Mouse (Mus musculus) liver, embryonic 14.5 days (tissue): Measurements from ENCODE around the gene Ces3a. TPM values are rescaled to one million over a fixed set of nuclear protein-coding genes. Genes with fewer than 3 reads are reported as not detected.

Experiments used
- ATAC-seq: fragments of 200-750 bp; cut with Nextera tagmentation; 2 replicates; pipeline ENCODE4 v1.8.0; 2017; ENCODE audit warnings: moderate number of reproducible peaks, mild to moderate bottlenecking, moderate library complexity; ENCODE audit not compliant: insufficient read depth
- DNase-seq, 3 experiments: peaks; one replicate each; pipeline ENCODE4 v3.0.0-alpha.2; 2012 to 2013; ENCODE audit warnings: low read depth in 3 of 3, low spot score in 3 of 3
- H3K27ac ChIP-seq: fragments of 300-500 bp; sonication (generic); 2 replicates; pipeline ENCODE4 v1.5.1; 2014; ENCODE audit warnings: moderate library complexity, mild to moderate bottlenecking, control low read depth, inconsistent platforms
- H3K27me3 ChIP-seq: fragments of 300-500 bp; sonication (generic); 2 replicates; pipeline ENCODE4 v1.6.1; 2014; ENCODE audit warnings: mild to moderate bottlenecking, low read length, moderate library complexity; ENCODE audit not compliant: control insufficient read depth, insufficient read depth
- H3K36me3 ChIP-seq: fragments of 300-500 bp; sonication (generic); replicated peaks from 2 replicates; pipeline ENCODE4 v1.6.1; 2014; ENCODE audit warnings: low read depth; ENCODE audit not compliant: control insufficient read depth, insufficient read depth
- H3K4me1 ChIP-seq, 2 experiments: fragments of 200-500 bp in 1 of 2; fragments of 300-500 bp in 1 of 2; sonication (generic) in 1 of 2; replicated peaks; 2 replicates each; pipeline ENCODE4 v1.6.1; 2012 to 2014; ENCODE audit warnings: antibody characterized with exemption in 1 of 2, inconsistent platforms in 1 of 2, low read length in 1 of 2; ENCODE audit not compliant: control insufficient read depth in 2 of 2, insufficient read depth in 2 of 2
- H3K4me2 ChIP-seq: fragments of 300-500 bp; sonication (generic); 2 replicates; pipeline ENCODE4 v1.6.1; 2014; ENCODE audit warnings: low read depth, mild to moderate bottlenecking, control low read depth, moderate library complexity
- H3K4me3 ChIP-seq, 2 experiments: fragments of 200-500 bp in 1 of 2; fragments of 300-500 bp in 1 of 2; sonication (generic) in 1 of 2; 2 replicates each; pipeline ENCODE4 v1.5.1; 2012 to 2014; ENCODE audit warnings: low read depth in 2 of 2, low read length in 2 of 2, mild to moderate bottlenecking in 2 of 2, control low read depth in 1 of 2, inconsistent platforms in 1 of 2, moderate library complexity in 1 of 2; ENCODE audit not compliant: insufficient read depth in 1 of 2
- H3K9ac ChIP-seq: fragments of 300-500 bp; sonication (generic); replicated peaks from 2 replicates; pipeline ENCODE4 v1.6.1; 2014; ENCODE audit warnings: mild to moderate bottlenecking, control low read depth, moderate library complexity
- H3K9me3 ChIP-seq: fragments of 300-500 bp; sonication (generic); 2 replicates; pipeline ENCODE4 v1.6.1; 2016; ENCODE audit warnings: low read length, mixed read lengths; ENCODE audit not compliant: control insufficient read depth
- CTCF ChIP-seq: IDR thresholded peaks from 2 replicates; pipeline ENCODE4 v1.5.1; 2016; ENCODE audit warnings: antibody characterized with exemption, low read depth, control low read depth
- EP300 ChIP-seq: IDR thresholded peaks from 2 replicates; pipeline ENCODE4 v1.6.1; 2016; ENCODE audit warnings: antibody characterized with exemption, low read depth
- WGBS: fragments of 180-500 bp; shearing (Covaris S2); extraction: QIAGEN DNeasy Blood & Tissue Kit; methylation state at CpG from one replicate; pipeline ENCODE4 v1.1.7; 2014; ENCODE audit not compliant: insufficient replicate concordance; 5-methylcytosine and 5-hydroxymethylcytosine counted together
- polyA plus RNA-seq, 2 experiments: library from polyadenylated mRNA; depleted of rRNA in 1 of 2; stranded (reverse) in 1 of 2; unstranded in 1 of 2; fragments of >200 nt; fragmentation: Nextera tagmentation in 1 of 2; extraction: Ambion mirVana in 1 of 2; gene quantifications; 2 replicates each; pipeline versions ENCODE4 v1.2.1 to v1.2.3; 2012 to 2014

Ces3a gene
- polyA plus RNA-seq, 2 experiments, result 0.22 to 0.23 TPM

DNA sequence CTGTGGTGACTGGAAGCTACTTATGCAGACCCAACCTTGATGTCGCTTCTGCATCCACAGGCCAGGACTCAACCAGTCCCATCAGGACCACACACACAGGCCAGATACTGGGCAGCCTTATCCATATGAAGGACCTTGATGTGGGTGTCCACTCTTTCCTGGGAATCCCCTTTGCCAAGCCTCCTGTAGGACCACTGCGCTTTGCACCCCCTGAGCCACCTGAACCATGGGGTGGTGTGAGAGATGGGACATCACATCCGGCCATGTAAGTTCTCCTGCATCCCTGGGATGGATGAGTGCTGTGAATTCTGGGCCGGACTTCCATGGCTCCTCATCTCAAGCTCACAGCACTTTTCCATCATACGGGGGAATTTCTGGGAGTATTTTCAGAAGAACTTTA lies 34.0 kb upstream of the Ces3a start:
- no peaks in the 10 kb centered on the region for H3K9me3 ChIP-seq
- no peak overlapping the region for H3K4me2 ChIP-seq
- H3K27ac ChIP-seq, result no peak overlapping the region
- H3K27me3 ChIP-seq, result no peaks in the 10 kb centered on the region
- no peak for ATAC-seq
- H3K4me1 ChIP-seq, result no peaks in the 10 kb centered on the region
- no peak for DNase-seq
- no peaks in the 10 kb centered on the region for H3K36me3 ChIP-seq
- H3K4me3 ChIP-seq, result no peak overlapping the region
- no peak overlapping the region for H3K9ac ChIP-seq
- WGBS, result 66% methylated on average over 5 of the region's 5 CpGs
- no peak for TF ChIP-seq EP300
- TF ChIP-seq CTCF, result no peak

DNA sequence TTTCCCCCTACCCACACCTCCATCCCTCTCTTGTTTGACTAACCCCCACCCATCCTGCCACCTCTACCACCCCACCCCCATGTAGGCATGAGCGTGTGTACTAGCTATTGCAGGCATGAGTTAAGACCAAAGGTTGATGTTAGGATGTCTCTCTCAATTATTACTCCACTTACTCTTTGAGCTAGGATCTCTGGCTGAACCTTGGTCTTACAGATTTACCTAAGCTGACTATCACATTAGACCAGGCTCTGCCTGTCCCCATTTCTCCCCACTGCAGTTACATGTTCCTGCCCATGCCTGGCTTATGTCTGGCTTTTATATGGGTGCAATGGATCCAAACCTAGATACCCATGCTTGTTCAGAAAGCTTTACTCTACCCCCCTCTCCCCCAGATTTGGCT lies 26.4 kb upstream of the Ces3a start:
- H3K4me1 ChIP-seq, result no peaks in the 10 kb centered on the region; a peak in 1 of 4 replicates
- TF ChIP-seq CTCF, result no peak
- no peak for DNase-seq
- no peak overlapping the region for H3K27ac ChIP-seq
- 0 out of 2 replicates have a peak, but pooled peaks have one; percentile 35 for ATAC-seq
- WGBS, result 74% methylated on average over 1 of the region's 1 CpGs
- no peaks in the 10 kb centered on the region for H3K27me3 ChIP-seq
- no peaks in the 10 kb centered on the region for H3K36me3 ChIP-seq
- no peak overlapping the region for H3K9ac ChIP-seq
- no peak overlapping the region for H3K4me2 ChIP-seq
- H3K9me3 ChIP-seq, result no peaks in the 10 kb centered on the region
- H3K4me3 ChIP-seq, result no peak overlapping the region

DNA sequence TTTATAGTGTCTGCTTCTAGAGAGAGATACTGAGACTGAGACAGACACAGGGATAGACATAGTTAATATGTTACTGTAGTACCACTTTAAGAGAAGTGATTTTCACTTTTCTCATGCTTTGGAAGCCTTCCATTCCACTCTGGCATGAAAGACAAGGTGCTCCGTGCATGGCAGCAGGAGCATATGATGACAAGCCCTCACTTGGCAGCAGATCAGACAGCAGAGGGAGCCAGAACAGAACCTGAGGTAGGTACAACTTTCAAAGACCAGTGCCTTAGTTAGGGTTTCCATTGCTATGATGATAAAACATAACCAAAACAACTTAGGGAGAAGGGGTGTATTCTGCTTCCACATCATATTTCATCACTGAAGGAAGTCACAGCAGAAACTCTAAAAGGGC lies 25.3 kb upstream of the Ces3a start:
- H3K4me3 ChIP-seq, result no peak overlapping the region
- TF ChIP-seq CTCF (0 out of 2 replicates have a peak, but pooled peaks have one; percentile 13), EP300 (no peak)
- H3K27ac ChIP-seq, result no peak overlapping the region
- no peak overlapping the region for H3K4me2 ChIP-seq
- no peak overlapping the region for H3K9ac ChIP-seq
- H3K36me3 ChIP-seq, result no peaks in the 10 kb centered on the region
- 36% methylated on average over 1 of the region's 1 CpGs for WGBS
- DNase-seq (no peak), ATAC-seq (no peak)
- no peaks in the 10 kb centered on the region for H3K27me3 ChIP-seq
- no peaks in the 10 kb centered on the region for H3K9me3 ChIP-seq
- no peaks in the 10 kb centered on the region; a peak in 1 of 4 replicates for H3K4me1 ChIP-seq

DNA sequence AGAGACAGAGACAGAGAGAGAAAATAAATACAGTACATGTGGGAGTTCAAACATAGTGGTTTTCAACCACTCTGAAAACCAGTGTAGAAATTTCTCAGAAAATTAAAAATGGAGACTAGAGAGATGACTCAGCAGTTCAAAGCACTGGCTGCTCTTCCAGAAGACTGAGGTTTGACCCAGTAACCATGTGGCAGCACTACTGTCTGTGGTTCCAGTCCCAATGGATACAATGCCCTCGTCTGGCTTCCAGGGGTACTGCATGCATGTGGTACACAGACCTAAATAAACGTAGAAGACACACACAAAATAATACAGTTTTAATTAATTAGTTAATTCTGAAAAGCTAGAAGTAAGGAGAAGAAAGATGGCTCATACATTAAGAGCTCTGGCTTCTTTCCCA lies 23.4 kb upstream of the Ces3a start:
- Histone ChIP-seq H3K27ac (no peak overlapping the region), H3K9ac (no peak overlapping the region), H3K4me2 (no peak overlapping the region), H3K4me1 (no peaks in the 10 kb centered on the region; a peak in 1 of 4 replicates), H3K36me3 (no peaks in the 10 kb centered on the region), H3K27me3 (no peaks in the 10 kb centered on the region), H3K9me3 (no peaks in the 10 kb centered on the region), H3K4me3 (no peak overlapping the region)
- no peak for TF ChIP-seq EP300
- TF ChIP-seq CTCF, result peak; percentile 77
- 49% methylated on average over 2 of the region's 2 CpGs for WGBS
- DNase-seq (peak in 2 of 3 experiments; percentile 15 to 22), ATAC-seq (no peak)

DNA sequence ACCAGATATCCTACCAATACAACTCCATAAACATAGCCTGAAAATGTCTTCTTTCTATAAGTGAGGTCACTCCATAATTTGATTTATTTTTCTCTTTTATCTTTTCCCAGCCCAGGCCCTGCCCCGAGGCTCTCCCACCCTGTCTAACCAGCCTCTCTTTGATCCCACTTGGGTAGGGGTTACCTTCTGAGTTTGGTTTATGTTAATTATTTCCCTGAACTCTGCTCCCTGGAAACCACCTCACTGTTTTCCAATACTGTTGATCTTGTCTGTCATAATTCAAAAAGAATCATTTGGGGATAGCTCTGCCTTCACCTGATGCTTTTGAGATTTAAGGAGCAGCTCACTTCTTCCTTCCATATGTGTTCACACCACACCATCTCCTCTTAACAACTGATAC lies 4.9 kb upstream of the Ces3a start:
- H3K4me2 ChIP-seq, result no peak overlapping the region
- no peak overlapping the region for H3K4me3 ChIP-seq
- H3K9ac ChIP-seq, result no peak overlapping the region
- DNase-seq (no peak), ATAC-seq (no peak)
- 30% methylated on average over 1 of the region's 1 CpGs for WGBS
- no peak overlapping the region for H3K27ac ChIP-seq
- H3K27me3 ChIP-seq, result no peaks in the 10 kb centered on the region
- TF ChIP-seq CTCF (no peak), EP300 (no peak)
- no peaks in the 10 kb centered on the region for H3K4me1 ChIP-seq
- no peaks in the 10 kb centered on the region for H3K9me3 ChIP-seq
- H3K36me3 ChIP-seq, result no peaks in the 10 kb centered on the region
